Mouse (Mus musculus) liver, embryonic 18 days (tissue): ENCODE results near the gene Gm49355. TPM values are rescaled to one million over a fixed set of nuclear protein-coding genes. Genes with fewer than 3 reads are reported as not detected.

Experiments used
- polyA plus RNA-seq: library from polyadenylated mRNA; depleted of rRNA; stranded (reverse); fragments of >200 nt; gene quantifications from 2 replicates; pipeline ENCODE4 v1.2.3, GENCODE M21; 2012; rRNA removed

Gm49355 gene
- 0.06 and 0.08 TPM in 2 replicates for polyA plus RNA-seq

GRCm38 (mm10) chr14:12283641-12284040 lies at the start of gene Gm49355:
Gene Gm49355, plus strand, starts transcription at chr14:12283976.

GRCm38 (mm10) chr14:12284141-12284912 lies 551 bp downstream of the Gm49355 start, which contains the start of gene 3830406C13Rik:
Gene 3830406C13Rik, plus strand, starts transcription at chr14:12284173.

GRCm38 (mm10) chr14:12348089-12348488 lies 64.3 kb downstream of the Gm49355 start, which contains the start of gene Fezf2:
Gene Fezf2, minus strand, starts transcription at chr14:12348189.

Other genes with a start within 250 kb of the Gm49355 start
- 9.3 and 10.1 TPM in 2 replicates for gene 3830406C13Rik, start 197 bp downstream of the Gm49355 start, polyA plus RNA-seq
- not detected in 2 replicates for gene Fezf2, start 64.2 kb downstream of the Gm49355 start, polyA plus RNA-seq